Mouse (Mus musculus): ENCODE results near the gene Kcnip4.

The Kcnip4 gene

GRCm38 (mm10) chr5:49524394-49525241 is at the start of gene Kcnip4:
TSS of gene Kcnip4 (minus strand) at chr5:49524907.
- peak; percentile 1 to 7 for DNase-seq

GRCm38 (mm10) chr5:49571876-49572275 is 47.2 kb upstream of the Kcnip4 start:
- no peak for DNase-seq

- DNase-seq, result no peak
These were observed 39.0 kb upstream of the Kcnip4 start for GRCm38 (mm10) chr5:49563751-49564150.

GRCm38 (mm10) chr5:49557436-49557835 is 32.7 kb upstream of the Kcnip4 start:
- no peak for DNase-seq

GRCm38 (mm10) chr5:49547884-49548283 is 23.2 kb upstream of the Kcnip4 start:
- DNase-seq, result no peak

- peak; percentile 1 to 4 for DNase-seq
These were observed 4.7 kb upstream of the Kcnip4 start for GRCm38 (mm10) chr5:49529362-49529761.

- DNase-seq, result peak; percentile 34 to 49
These were observed 520 bp upstream of the Kcnip4 start for GRCm38 (mm10) chr5:49525242-49525612.

- DNase-seq, result no peak
These were observed 712 bp downstream of the Kcnip4 start for GRCm38 (mm10) chr5:49523997-49524393.

GRCm38 (mm10) chr5:49522986-49523385 is 1.7 kb downstream of the Kcnip4 start:
- DNase-seq, result no peak

- no peak for DNase-seq
These were observed 26.0 kb downstream of the Kcnip4 start for GRCm38 (mm10) chr5:49498743-49499142.

GRCm38 (mm10) chr5:49487270-49487669 is 37.4 kb downstream of the Kcnip4 start:
- DNase-seq, result no peak

- DNase-seq, result no peak
These were observed 54.0 kb downstream of the Kcnip4 start for GRCm38 (mm10) chr5:49470738-49471137.

- no peak for DNase-seq
These were observed 63.9 kb downstream of the Kcnip4 start for GRCm38 (mm10) chr5:49460643-49461276.

GRCm38 (mm10) chr5:49453100-49453499 is 71.6 kb downstream of the Kcnip4 start:
- DNase-seq, result no peak

GRCm38 (mm10) chr5:49451295-49451694 is 73.4 kb downstream of the Kcnip4 start:
- no peak for DNase-seq

- no peak for DNase-seq
These were observed 73.8 kb downstream of the Kcnip4 start for GRCm38 (mm10) chr5:49450876-49451275.

- DNase-seq, result no peak
These were observed 87.5 kb downstream of the Kcnip4 start for GRCm38 (mm10) chr5:49437236-49437635.

- DNase-seq, result no peak
These were observed 97.0 kb downstream of the Kcnip4 start for GRCm38 (mm10) chr5:49427689-49428088.

GRCm38 (mm10) chr5:49419707-49420106 is 105.0 kb downstream of the Kcnip4 start:
- DNase-seq, result no peak

GRCm38 (mm10) chr5:49408351-49408750 is 116.4 kb downstream of the Kcnip4 start:
- no peak for DNase-seq

GRCm38 (mm10) chr5:49370543-49371076 is 154.1 kb downstream of the Kcnip4 start:
- DNase-seq, result peak in 1 of 2 experiments; percentile 5

GRCm38 (mm10) chr5:49368636-49369423 is 155.9 kb downstream of the Kcnip4 start:
- peak in 1 of 2 experiments; percentile 9 for DNase-seq

GRCm38 (mm10) chr5:49356381-49356780 is 168.3 kb downstream of the Kcnip4 start:
- no peak for DNase-seq

Data from kidney, adult 8-10 months (tissue).